Mouse (Mus musculus) hindbrain, embryonic 13.5 days (tissue): ENCODE data around the gene Tbx2. TPM values are rescaled to one million over a fixed set of nuclear protein-coding genes. Genes with fewer than 3 reads are reported as not detected.

Experiments used
- polyA plus RNA-seq: library from polyadenylated mRNA; unstranded; fragments of >200 nt; fragmentation: Nextera tagmentation; extraction: Ambion mirVana; gene quantifications from 2 replicates; pipeline ENCODE4 v1.2.1, GENCODE M21; 2015

The Tbx2 gene
- polyA plus RNA-seq, 1 experiment from 2014 or later, result 1.6 TPM

Other genes starting within 250 kb of the Tbx2 start
- not detected in 2 replicates for gene Gm11444, start 17.8 kb downstream of the Tbx2 start, polyA plus RNA-seq
- gene Tbx4, start 53.9 kb downstream of the Tbx2 start, polyA plus RNA-seq, result 0.34 TPM in 2 replicates